Mouse (Mus musculus): ENCODE results near the gene BC048562. TPM values are rescaled to one million over a fixed set of nuclear protein-coding genes. Genes with fewer than 3 reads are reported as not detected.
A peak's percentile ranks its signal among the peaks of the same experiment; 100 is the strongest.

The BC048562 gene
- polyA plus RNA-seq, 1 experiment, result not detected

DNA sequence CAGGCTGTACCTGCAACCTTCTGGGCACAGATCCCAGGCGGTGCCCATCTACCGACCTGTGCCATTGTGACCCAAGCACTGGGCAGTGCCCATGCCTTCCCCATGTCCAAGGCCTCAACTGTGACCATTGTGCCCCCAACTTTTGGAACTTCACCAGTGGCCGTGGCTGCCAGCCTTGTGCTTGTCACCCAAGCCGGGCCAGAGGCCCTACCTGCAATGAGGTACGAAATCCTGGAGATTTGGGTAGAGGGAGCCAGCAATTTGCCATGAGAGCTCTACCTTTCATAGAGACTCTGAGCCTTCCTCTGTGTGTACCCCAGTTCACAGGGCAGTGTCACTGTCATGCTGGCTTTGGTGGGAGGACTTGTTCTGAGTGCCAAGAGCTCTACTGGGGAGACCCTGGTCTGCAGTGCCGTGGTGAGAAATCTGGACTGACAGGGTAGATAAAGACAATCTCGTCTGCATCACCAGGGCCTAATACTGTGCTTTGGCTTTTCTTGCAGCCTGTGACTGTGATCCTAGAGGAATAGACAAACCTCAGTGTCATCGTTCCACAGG lies 50.8 kb downstream of the BC048562 start:
- TF ChIP-seq CTCF (IDR thresholded peaks at IDR 0.05; ENCODE audit: low read depth, low read length) (no peak), POLR2A (IDR thresholded peaks at IDR 0.05; ENCODE audit: borderline replicate concordance, low read depth, low read length) (no peak)
- no peak overlapping the region for H3K27ac ChIP-seq (ENCODE audit: insufficient read depth, low read depth, low read length)
- no peak overlapping the region for H3K4me3 ChIP-seq (ENCODE audit: insufficient read depth, low read length)
- H3K4me1 ChIP-seq (ENCODE audit: control insufficient read depth, insufficient read depth, low read length), result peaks cover 6% of the 10 kb centered on the region; the same call in 1 of the 2 replicates

DNA sequence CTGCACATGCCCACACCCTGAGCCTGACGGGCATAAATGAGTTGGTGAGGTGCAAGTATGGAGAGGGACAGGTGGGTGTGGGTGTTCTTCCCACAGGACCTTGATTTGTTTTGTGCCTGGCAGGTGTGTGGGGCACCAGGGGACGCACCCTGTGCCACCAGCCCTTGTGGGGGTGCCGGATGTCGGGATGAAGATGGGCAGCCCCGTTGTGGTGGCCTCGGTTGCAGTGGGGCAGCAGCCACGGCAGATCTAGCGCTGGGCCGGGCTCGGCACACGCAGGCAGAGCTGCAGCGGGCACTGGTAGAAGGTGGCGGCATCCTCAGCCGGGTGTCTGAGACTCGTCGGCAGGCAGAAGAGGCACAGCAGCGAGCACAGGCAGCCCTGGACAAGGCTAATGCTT lies 52.1 kb downstream of the BC048562 start:
- Histone ChIP-seq H3K27ac (ENCODE audit: insufficient read depth, low read depth, low read length) (no peak overlapping the region), H3K4me3 (ENCODE audit: insufficient read depth, low read length) (no peak overlapping the region), H3K4me1 (ENCODE audit: control insufficient read depth, insufficient read depth, low read length) (peaks cover 13% of the 10 kb centered on the region)
- TF ChIP-seq CTCF (IDR thresholded peaks at IDR 0.05; ENCODE audit: low read depth, low read length), result no peak
- TF ChIP-seq POLR2A (IDR thresholded peaks at IDR 0.05; ENCODE audit: borderline replicate concordance, low read depth, low read length), result no peak

- TF ChIP-seq POLR2A (IDR thresholded peaks at IDR 0.05; ENCODE audit: borderline replicate concordance, low read depth, low read length), result no peak
- no peak for TF ChIP-seq CTCF (IDR thresholded peaks at IDR 0.05; ENCODE audit: low read depth, low read length)
- Histone ChIP-seq H3K4me1 (ENCODE audit: control insufficient read depth, insufficient read depth, low read length) (peaks cover 13% of the 10 kb centered on the region), H3K27ac (ENCODE audit: insufficient read depth, low read depth, low read length) (no peak overlapping the region)
Observed at GRCm38 (mm10) chr9:108489215-108489614, 52.9 kb downstream of the BC048562 start.

GRCm38 (mm10) chr9:108489702-108490558 lies 53.6 kb downstream of the BC048562 start:
- H3K4me1 ChIP-seq (ENCODE audit: control insufficient read depth, insufficient read depth, low read length), result peaks cover 13% of the 10 kb centered on the region
- H3K27ac ChIP-seq (ENCODE audit: insufficient read depth, low read depth, low read length), result peak overlapping the region; percentile 75
- peak overlapping the region; percentile 87 for H3K4me3 ChIP-seq (ENCODE audit: insufficient read depth, low read length)
- no peak; the same call in 1 of the 2 replicates for TF ChIP-seq POLR2A (IDR thresholded peaks at IDR 0.05; ENCODE audit: borderline replicate concordance, low read depth, low read length)
- TF ChIP-seq CTCF (IDR thresholded peaks at IDR 0.05; ENCODE audit: low read depth, low read length), result no peak

More at GRCm38 (mm10) chr9:108489215-108489614, 52.9 kb downstream of the BC048562 start:
- H3K4me3 ChIP-seq (ENCODE audit: insufficient read depth, low read length), result no peak overlapping the region

GRCm38 (mm10) chr9:108490559-108491285 lies 54.4 kb downstream of the BC048562 start, which contains the start of gene Usp19:
TSS of gene Usp19 (plus strand) at chr9:108490602.
- Histone ChIP-seq H3K27ac (ENCODE audit: insufficient read depth, low read depth, low read length) (peak within 1 kb of the TSS; percentile 75), H3K4me3 (ENCODE audit: insufficient read depth, low read length) (peak within 1 kb of the TSS; percentile 87), H3K4me1 (ENCODE audit: control insufficient read depth, insufficient read depth, low read length) (peaks cover 13% of the 10 kb centered on the region)
- TF ChIP-seq CTCF (IDR thresholded peaks at IDR 0.05; ENCODE audit: low read depth, low read length), result no peak
- no peak for TF ChIP-seq POLR2A (IDR thresholded peaks at IDR 0.05; ENCODE audit: borderline replicate concordance, low read depth, low read length)

GRCm38 (mm10) chr9:108491286-108491580 lies 55.0 kb downstream of the BC048562 start:
- H3K27ac ChIP-seq (ENCODE audit: insufficient read depth, low read depth, low read length), result peak overlapping the region; percentile 75
- peak overlapping the region; percentile 87 for H3K4me3 ChIP-seq (ENCODE audit: insufficient read depth, low read length)
- H3K4me1 ChIP-seq (ENCODE audit: control insufficient read depth, insufficient read depth, low read length), result peaks cover 13% of the 10 kb centered on the region
- 0 out of 2 replicates have a peak, but pooled peaks have one; percentile 8 for TF ChIP-seq POLR2A (IDR thresholded peaks at IDR 0.05; ENCODE audit: borderline replicate concordance, low read depth, low read length)
- no peak; the same call in 1 of the 2 replicates for TF ChIP-seq CTCF (IDR thresholded peaks at IDR 0.05; ENCODE audit: low read depth, low read length)

GRCm38 (mm10) chr9:108492043-108492750 lies 55.9 kb downstream of the BC048562 start:
- TF ChIP-seq POLR2A (IDR thresholded peaks at IDR 0.05; ENCODE audit: borderline replicate concordance, low read depth, low read length) (no peak), CTCF (IDR thresholded peaks at IDR 0.05; ENCODE audit: low read depth, low read length) (no peak)
- Histone ChIP-seq H3K4me3 (ENCODE audit: insufficient read depth, low read length) (peak overlapping the region; percentile 87), H3K4me1 (ENCODE audit: control insufficient read depth, insufficient read depth, low read length) (peaks cover 13% of the 10 kb centered on the region), H3K27ac (ENCODE audit: insufficient read depth, low read depth, low read length) (peak overlapping the region; percentile 75)

DNA sequence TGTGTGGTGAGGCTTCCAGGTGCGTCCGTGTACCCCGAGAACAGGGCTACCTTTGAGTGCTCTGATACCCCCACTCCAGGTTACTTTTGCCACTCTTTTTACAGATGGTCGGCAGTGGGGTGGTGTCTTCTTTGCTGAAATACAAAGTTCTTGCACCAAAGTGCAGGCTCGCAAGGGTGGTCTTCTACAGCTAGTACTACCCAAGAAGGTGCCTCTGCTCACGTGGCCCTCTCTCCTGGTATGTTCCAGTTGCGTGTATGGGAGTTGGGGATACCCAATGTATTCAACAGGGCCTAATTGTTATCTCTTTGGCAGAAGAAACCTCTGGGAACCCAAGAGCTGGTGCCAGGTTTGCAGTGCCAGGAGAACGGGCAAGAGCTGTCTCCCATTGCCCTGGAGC lies 57.0 kb downstream of the BC048562 start:
- H3K4me1 ChIP-seq (ENCODE audit: control insufficient read depth, insufficient read depth, low read length), result peaks cover 13% of the 10 kb centered on the region
- no peak for TF ChIP-seq POLR2A (IDR thresholded peaks at IDR 0.05; ENCODE audit: borderline replicate concordance, low read depth, low read length)
- no peak for TF ChIP-seq CTCF (IDR thresholded peaks at IDR 0.05; ENCODE audit: low read depth, low read length)
- no peak overlapping the region for H3K4me3 ChIP-seq (ENCODE audit: insufficient read depth, low read length)
- no peak overlapping the region for H3K27ac ChIP-seq (ENCODE audit: insufficient read depth, low read depth, low read length)

DNA sequence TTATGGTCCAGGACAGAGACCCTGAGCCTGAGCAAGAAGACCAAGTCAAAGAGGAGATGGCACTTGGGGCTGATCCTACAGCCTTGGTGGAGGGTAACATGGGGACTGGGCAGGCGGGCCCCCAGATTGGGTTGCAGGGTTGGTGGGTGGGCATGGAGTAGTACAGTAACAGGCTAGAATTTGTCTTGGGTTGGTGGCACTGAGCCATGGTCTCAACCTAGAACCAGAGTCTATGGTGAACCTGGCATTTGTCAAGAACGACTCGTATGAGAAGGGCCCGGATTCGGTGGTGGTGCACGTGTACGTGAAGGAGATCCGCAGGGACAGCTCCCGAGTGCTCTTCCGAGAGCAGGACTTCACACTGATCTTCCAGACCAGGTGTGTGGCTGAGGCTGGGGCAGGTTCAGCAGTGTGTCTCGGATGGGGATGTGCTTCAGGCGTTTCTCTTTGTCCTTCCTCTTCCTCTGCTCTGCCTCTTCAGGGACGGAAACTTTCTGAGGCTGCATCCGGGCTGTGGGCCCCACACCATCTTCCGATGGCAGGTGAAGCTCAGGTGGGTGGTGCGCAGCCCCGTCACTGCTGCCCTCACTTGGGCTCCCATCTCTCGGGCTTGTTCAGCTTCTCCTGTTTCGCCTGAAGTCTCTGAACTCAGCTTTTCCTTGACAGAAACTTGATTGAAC lies 58.0 kb downstream of the BC048562 start:
- Histone ChIP-seq H3K4me1 (ENCODE audit: control insufficient read depth, insufficient read depth, low read length) (peaks cover 13% of the 10 kb centered on the region), H3K4me3 (ENCODE audit: insufficient read depth, low read length) (no peak overlapping the region), H3K27ac (ENCODE audit: insufficient read depth, low read depth, low read length) (no peak overlapping the region)
- no peak for TF ChIP-seq POLR2A (IDR thresholded peaks at IDR 0.05; ENCODE audit: borderline replicate concordance, low read depth, low read length)
- TF ChIP-seq CTCF (IDR thresholded peaks at IDR 0.05; ENCODE audit: low read depth, low read length), result no peak

All from bone marrow macrophage, adult 2 months (primary cell).